Mouse (Mus musculus) liver, postnatal 0 days (tissue): ENCODE measurements around the gene Nfkbie. TPM values are rescaled to one million over a fixed set of nuclear protein-coding genes. Genes with fewer than 3 reads are reported as not detected.

ENCODE experiments used
- ATAC-seq: fragments of 200-750 bp; cut with Nextera tagmentation; 2 replicates; pipeline ENCODE4 v1.8.0; 2017; ENCODE audit warnings: mild to moderate bottlenecking, moderate library complexity
- DNase-seq: peaks from one replicate; pipeline ENCODE4 v3.0.0-alpha.2; 2016
- H3K27ac ChIP-seq: fragments of 300-500 bp; sonication (generic); 2 replicates; pipeline ENCODE4 v1.5.1; 2014; ENCODE audit warnings: antibody characterized with exemption, moderate library complexity, mild to moderate bottlenecking, low read depth
- H3K27me3 ChIP-seq: fragments of 300-500 bp; sonication (generic); 2 replicates; pipeline ENCODE4 v1.6.1; 2014; ENCODE audit warnings: low read length, control low read depth, mixed read lengths; ENCODE audit not compliant: insufficient read depth
- H3K36me3 ChIP-seq: fragments of 300-500 bp; sonication (generic); replicated peaks from 2 replicates; pipeline ENCODE4 v1.6.1; 2014; ENCODE audit warnings: mild to moderate bottlenecking, control low read depth, low read length, moderate library complexity, mixed read lengths; ENCODE audit not compliant: insufficient read depth
- H3K4me1 ChIP-seq: fragments of 300-500 bp; sonication (generic); 2 replicates; pipeline ENCODE4 v1.6.1; 2014; ENCODE audit warnings: antibody characterized with exemption, mild to moderate bottlenecking, control low read depth; ENCODE audit not compliant: insufficient read depth
- H3K4me2 ChIP-seq: fragments of 300-500 bp; sonication (generic); 2 replicates; pipeline ENCODE4 v1.6.1; 2014; ENCODE audit warnings: low read depth, mild to moderate bottlenecking, low read length, moderate library complexity, mixed read lengths
- H3K4me3 ChIP-seq: fragments of 300-500 bp; sonication (generic); 2 replicates; pipeline ENCODE4 v1.5.1; 2014; ENCODE audit warnings: low read depth, low read length
- H3K9ac ChIP-seq: fragments of 300-500 bp; sonication (generic); replicated peaks from 2 replicates; pipeline ENCODE4 v1.6.1; 2014; ENCODE audit warnings: mild to moderate bottlenecking, moderate library complexity
- H3K9me3 ChIP-seq: fragments of 300-500 bp; sonication (generic); 2 replicates; pipeline ENCODE4 v1.6.1; 2016; ENCODE audit warnings: mild to moderate bottlenecking, control low read depth, low read length, mixed read lengths
- CTCF ChIP-seq: sonication (generic); IDR thresholded peaks from 2 replicates; pipeline ENCODE4 v1.5.1; 2016; ENCODE audit warnings: antibody characterized with exemption, low read depth
- EP300 ChIP-seq: IDR thresholded peaks from 2 replicates; pipeline ENCODE4 v1.6.1; 2016; ENCODE audit warnings: antibody characterized with exemption, low read depth, mild to moderate bottlenecking
- WGBS: fragments of 180-500 bp; shearing (Covaris S2); extraction: QIAGEN DNeasy Blood & Tissue Kit; methylation state at CpG from one replicate; pipeline ENCODE4 v1.1.7; 2014; ENCODE audit not compliant: insufficient replicate concordance; 5-methylcytosine and 5-hydroxymethylcytosine counted together
- polyA plus RNA-seq: library from polyadenylated mRNA; unstranded; fragments of >200 nt; fragmentation: Nextera tagmentation; extraction: Ambion mirVana; gene quantifications from 2 replicates; pipeline ENCODE4 v1.2.1, GENCODE M21; 2015

The Nfkbie gene
- polyA plus RNA-seq, 1 experiment from 2014 or later: 2.8 TPM

DNA sequence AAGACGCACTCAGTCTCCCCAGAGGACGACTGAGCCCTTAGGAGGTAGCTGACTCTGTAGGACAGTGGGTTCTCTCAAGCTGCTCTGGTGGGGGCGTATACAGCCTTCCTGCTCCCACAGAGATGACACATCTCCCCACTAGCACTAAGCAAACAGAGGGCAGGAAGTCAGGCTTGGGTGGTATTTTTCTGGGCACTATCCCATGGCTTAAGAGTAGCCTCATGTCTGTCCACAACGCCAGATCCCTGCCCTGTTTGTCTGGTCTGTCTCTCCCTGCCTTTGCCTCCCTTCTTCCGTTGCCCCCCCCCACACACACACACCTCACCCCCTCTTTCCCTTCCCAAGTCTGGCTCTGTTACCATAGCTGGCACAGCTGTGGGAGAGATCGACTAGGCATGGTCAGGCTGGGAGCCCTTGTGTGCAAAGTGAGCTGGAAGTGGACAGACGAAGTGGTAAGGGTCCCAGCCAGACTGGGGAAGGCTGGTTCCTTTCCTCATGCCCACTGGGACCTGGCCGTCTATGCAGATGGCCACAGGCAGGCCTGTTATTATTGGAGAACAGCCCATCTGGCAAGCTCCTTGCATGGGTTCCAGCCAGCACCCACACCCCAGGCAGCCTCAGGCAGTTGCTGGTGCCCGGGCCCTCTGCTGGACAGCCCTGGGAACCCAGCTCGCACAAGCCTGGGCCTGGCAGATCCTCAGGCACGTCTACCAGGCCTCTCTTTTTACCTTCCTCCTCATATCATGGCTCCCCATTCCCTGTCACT, 41.3 kb downstream of the Nfkbie start:
- Histone ChIP-seq H3K4me2 (peak overlapping the region; percentile 96), H3K27me3 (0 out of 2 replicates have a peak, but pooled peaks cover 3% of the 10 kb centered on the region), H3K9ac (peak overlapping the region; percentile 41), H3K9me3 (no peaks in the 10 kb centered on the region), H3K27ac (peak overlapping the region; percentile 71), H3K4me3 (no peak overlapping the region), H3K4me1 (peaks cover 78% of the 10 kb centered on the region), H3K36me3 (no peaks in the 10 kb centered on the region)
- TF ChIP-seq EP300 (no peak), CTCF (peak; percentile 82)
- ATAC-seq (peak; percentile 49), DNase-seq (peak; percentile 84)
- 48% methylated on average over 11 of the region's 11 CpGs for WGBS

DNA sequence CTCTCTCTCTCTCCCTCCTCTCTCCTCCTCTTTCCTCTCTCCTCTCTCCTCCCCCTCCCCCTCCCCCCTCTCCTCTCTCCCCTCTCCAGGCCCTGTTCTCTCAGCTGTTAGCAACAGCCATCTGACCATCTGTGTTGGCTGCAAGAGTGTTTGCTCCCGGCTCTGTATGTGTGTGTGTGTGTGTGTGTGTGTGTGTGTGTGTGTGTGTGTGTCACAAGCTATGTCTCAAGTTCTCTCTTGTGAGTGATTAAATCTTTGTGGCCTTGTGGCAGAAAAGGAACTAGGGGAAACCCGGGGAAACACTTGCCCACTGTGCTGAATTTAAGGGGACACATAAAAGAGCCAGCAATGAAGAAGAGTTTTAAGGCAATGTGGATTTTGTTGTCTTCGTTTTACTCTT, 42.3 kb downstream of the Nfkbie start:
- 15% methylated on average over 3 of the region's 3 CpGs for WGBS
- TF ChIP-seq CTCF (no peak), EP300 (no peak)
- Histone ChIP-seq H3K9ac (no peak overlapping the region), H3K36me3 (no peaks in the 10 kb centered on the region), H3K27ac (peak overlapping the region; percentile 89), H3K4me3 (no peak overlapping the region), H3K4me1 (peaks cover 68% of the 10 kb centered on the region), H3K9me3 (no peaks in the 10 kb centered on the region), H3K4me2 (no peak overlapping the region), H3K27me3 (0 out of 2 replicates have a peak, but pooled peaks cover 3% of the 10 kb centered on the region)
- ATAC-seq: peak; percentile 16; the same call in 1 of the 2 replicates
- DNase-seq: peak; percentile 63

DNA sequence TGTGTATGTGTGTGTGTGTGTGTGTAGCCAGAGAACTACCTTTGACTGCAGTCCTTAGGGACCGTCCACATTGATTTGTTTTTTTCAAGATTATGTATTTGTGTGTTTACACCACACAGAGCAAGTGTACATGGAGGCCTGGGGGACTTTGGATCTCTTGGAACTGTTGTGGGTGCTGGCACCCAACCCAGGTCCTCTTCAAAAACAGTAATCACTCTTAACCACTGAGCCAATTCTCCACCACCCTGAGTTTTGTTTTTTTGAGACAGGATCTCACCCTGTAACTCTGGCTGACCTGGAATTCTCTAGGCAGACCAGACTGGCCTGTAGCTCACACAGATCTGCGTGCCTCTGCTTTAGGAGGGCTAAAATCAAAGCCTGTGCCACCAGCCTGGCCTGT, 42.9 kb downstream of the Nfkbie start:
- H3K27ac ChIP-seq: peak overlapping the region; percentile 89
- peaks cover 62% of the 10 kb centered on the region for H3K4me1 ChIP-seq

DNA sequence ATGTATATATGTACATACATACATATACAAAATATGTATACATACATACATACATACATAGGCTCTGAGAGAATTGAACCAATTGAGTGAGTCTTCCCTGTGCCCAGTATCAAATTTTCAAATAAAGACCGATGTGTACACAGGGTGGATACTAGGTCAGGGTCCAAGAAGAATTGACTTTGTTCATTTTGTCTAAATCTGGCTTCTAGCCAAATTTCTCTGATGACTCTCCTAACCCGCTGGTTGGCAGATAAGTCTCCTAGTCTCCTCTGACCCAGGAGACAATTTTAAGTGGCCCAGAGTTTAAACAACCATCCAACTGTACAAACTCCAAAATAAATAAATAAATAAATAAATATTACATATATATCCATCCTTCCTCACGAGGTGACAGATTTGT, 43.4 kb downstream of the Nfkbie start:
- no peak for TF ChIP-seq EP300
- no peak for TF ChIP-seq CTCF
- Histone ChIP-seq H3K4me3 (peak overlapping the region; percentile 51), H3K36me3 (no peaks in the 10 kb centered on the region), H3K9me3 (no peaks in the 10 kb centered on the region), H3K9ac (peak overlapping the region; percentile 64; the same call in 1 of the 2 replicates), H3K27me3 (0 out of 2 replicates have a peak, but pooled peaks cover 3% of the 10 kb centered on the region), H3K4me1 (peaks cover 57% of the 10 kb centered on the region), H3K27ac (peak overlapping the region; percentile 89), H3K4me2 (peak overlapping the region; percentile 74)
- DNase-seq (no peak), ATAC-seq (peak; percentile 49)
- WGBS: 40% methylated on average over 3 of the region's 3 CpGs

More for the DNA sequence above, 42.9 kb downstream of the Nfkbie start:
- H3K4me2 ChIP-seq: peak overlapping the region; percentile 60
- H3K36me3 ChIP-seq: no peaks in the 10 kb centered on the region
- H3K9me3 ChIP-seq: no peaks in the 10 kb centered on the region
- TF ChIP-seq CTCF (no peak), EP300 (no peak)
- no peak for ATAC-seq
- DNase-seq: no peak
- 0 out of 2 replicates have a peak, but pooled peaks cover 3% of the 10 kb centered on the region for H3K27me3 ChIP-seq
- H3K4me3 ChIP-seq: no peak overlapping the region
- H3K9ac ChIP-seq: no peak overlapping the region
- 76% methylated on average over 2 of the region's 2 CpGs for WGBS

DNA sequence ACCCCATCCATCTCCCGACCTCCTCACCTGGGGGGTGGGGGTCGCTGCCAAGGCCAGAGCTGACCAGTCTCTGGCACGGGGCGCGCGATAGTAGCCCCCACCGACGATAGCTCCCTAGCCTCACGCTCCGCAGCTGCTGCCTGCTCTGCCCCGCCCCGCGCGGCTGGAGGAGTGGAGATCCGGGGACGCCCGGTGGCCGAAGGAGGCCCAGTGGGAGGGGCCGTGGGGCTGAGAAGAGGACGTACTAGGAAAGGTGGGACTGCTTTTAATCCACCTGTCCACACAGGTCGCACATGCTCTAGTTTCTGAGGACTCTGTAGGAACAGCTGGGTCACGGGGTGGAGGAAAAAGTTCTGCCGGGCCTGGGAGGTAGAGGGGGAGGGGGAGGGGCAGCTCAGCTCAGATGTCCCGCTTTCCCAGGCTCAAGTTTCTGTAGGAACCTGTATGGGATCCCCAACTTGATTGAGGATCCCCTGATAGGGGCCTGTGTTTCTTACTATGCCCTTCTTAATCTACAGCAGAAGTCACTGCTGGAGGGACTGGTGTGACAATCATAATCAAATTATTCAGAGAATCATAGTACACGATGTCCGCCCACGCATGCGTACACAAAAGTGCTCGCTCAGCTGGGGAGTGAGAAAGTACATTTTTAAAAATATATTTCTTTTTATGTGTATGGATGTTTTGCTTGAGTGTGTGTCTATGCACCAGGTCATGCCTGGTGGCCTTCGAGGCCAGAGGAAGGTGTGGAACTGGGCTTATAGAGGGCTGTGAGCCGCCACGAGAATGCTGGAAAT, 44.1 kb downstream of the Nfkbie start, which contains the start of gene Slc29a1:
Slc29a1 (minus strand) TSS at position 161 of the 797 bp plus-strand sequence.
- H3K36me3 ChIP-seq: no peaks in the 10 kb centered on the region
- 0 out of 2 replicates have a peak, but pooled peaks cover 3% of the 10 kb centered on the region for H3K27me3 ChIP-seq
- ATAC-seq (peak; percentile 70), DNase-seq (peak; percentile 83)
- peak within 1 kb of the TSS; percentile 74 for H3K4me2 ChIP-seq
- H3K9me3 ChIP-seq: no peaks in the 10 kb centered on the region
- peaks cover 51% of the 10 kb centered on the region for H3K4me1 ChIP-seq
- peak within 1 kb of the TSS; percentile 51 for H3K4me3 ChIP-seq
- TF ChIP-seq EP300: no peak
- no peak for TF ChIP-seq CTCF
- peak within 1 kb of the TSS; percentile 64 for H3K9ac ChIP-seq
- peak within 1 kb of the TSS; percentile 89 for H3K27ac ChIP-seq
- 25% methylated on average over 30 of the region's 32 CpGs for WGBS

DNA sequence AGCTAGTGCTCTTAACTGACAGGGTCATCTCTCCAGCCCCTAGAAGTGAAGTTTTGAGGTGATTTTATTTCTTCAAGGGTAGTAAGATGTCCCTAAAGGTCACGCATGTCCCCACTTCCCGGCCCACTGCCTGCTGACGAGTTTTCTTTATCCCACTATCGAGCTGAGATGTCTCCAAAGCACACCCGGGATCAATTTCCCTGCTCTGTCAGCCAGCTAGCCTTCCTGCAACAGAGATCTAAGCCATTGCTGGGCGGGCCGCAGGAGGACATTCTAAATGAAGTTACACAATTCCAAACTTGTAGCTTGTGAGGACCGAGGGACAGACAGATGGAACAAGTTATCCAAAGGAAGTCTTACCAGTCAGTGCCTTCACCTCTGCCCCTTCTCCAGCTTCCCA, 44.8 kb downstream of the Nfkbie start:
- Histone ChIP-seq H3K9ac (no peak overlapping the region), H3K9me3 (no peaks in the 10 kb centered on the region), H3K4me3 (no peak overlapping the region), H3K36me3 (no peaks in the 10 kb centered on the region), H3K27me3 (0 out of 2 replicates have a peak, but pooled peaks cover 3% of the 10 kb centered on the region), H3K4me2 (no peak overlapping the region), H3K27ac (no peak overlapping the region), H3K4me1 (peaks cover 46% of the 10 kb centered on the region)
- DNase-seq: no peak
- TF ChIP-seq EP300: no peak
- no peak for TF ChIP-seq CTCF
- 77% methylated on average over 8 of the region's 8 CpGs for WGBS
- no peak for ATAC-seq
